Mouse (Mus musculus) central nervous system, embryonic 11.5 days (tissue): ENCODE results near the gene Cd302. TPM values are rescaled to one million over a fixed set of nuclear protein-coding genes. Genes with fewer than 3 reads are reported as not detected.

ENCODE experiments used
- polyA plus RNA-seq: library from polyadenylated mRNA; depleted of rRNA; stranded (reverse); fragments of >200 nt; gene quantifications from 2 replicates; pipeline ENCODE4 v1.2.3, GENCODE M21; 2012; rRNA removed

The Cd302 gene
- 5.1 and 13.8 TPM in 2 replicates for polyA plus RNA-seq

GRCm38 (mm10) chr2:60284467-60284821, at the start of gene Cd302:
Gene Cd302 (minus strand): TSS chr2:60284488.

GRCm38 (mm10) chr2:60209703-60210651, 74.3 kb downstream of the Cd302 start, which contains the start of the genes Baz2b and March7:
Gene Baz2b (minus strand): TSS chr2:60209839.
Gene March7 (plus strand): TSS chr2:60209887.

Other genes with a start within 250 kb of the Cd302 start
- gene Baz2b, start 74.6 kb downstream of the Cd302 start, polyA plus RNA-seq: 70.3 and 89.3 TPM in 2 replicates
- gene March7, start 74.6 kb downstream of the Cd302 start, polyA plus RNA-seq: 40.2 and 71.1 TPM in 2 replicates
- 1.5 and 2.6 TPM in 2 replicates for gene Ly75, start 98.8 kb upstream of the Cd302 start, polyA plus RNA-seq